Mouse (Mus musculus): ENCODE results near the gene Tyw3.

DNA sequence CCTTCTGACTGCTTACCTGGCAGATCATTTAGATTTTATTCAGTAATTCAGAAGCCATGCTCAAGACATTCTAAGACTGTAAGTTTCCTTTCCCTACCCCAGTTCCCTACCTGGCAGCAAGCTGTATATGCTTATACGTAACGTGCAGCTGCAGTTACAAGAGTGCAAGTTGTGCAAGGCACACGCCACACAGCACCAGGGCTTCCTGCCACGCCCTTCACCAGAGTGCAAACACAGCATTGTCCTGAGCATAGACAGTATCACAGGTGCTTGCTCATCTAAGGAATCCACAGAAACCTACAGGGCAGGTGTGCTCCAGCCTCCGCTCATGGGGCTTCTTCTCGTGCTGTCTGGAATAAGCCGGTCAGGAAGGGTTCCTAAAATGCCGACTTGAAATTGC lies 19.0 kb downstream of the Tyw3 start:
- TF ChIP-seq POLR2A (IDR thresholded peaks at IDR 0.05; ENCODE audit: borderline replicate concordance, insufficient read depth, low read length) (no peak), CTCF (IDR thresholded peaks at IDR 0.05; ENCODE audit: borderline replicate concordance, insufficient read depth, low read depth, low read length) (no peak)
